Mouse (Mus musculus): ENCODE measurements at regions not wholly inside any gene's neighbourhood (a gene's known extent, or its start where the extent isn't known, plus 50 kb on each side); places are given as distances from the start of the nearest gene placed in this dataset.

- 84% methylated on average over 1 of the region's 1 CpGs for WGBS
Measured at GRCm38 (mm10) chr13:96220763-96221162, 88.4 kb upstream of the Sv2c start.

GRCm38 (mm10) chr13:96215496-96215895 is 83.1 kb upstream of the Sv2c start:
- 83% methylated on average over 4 of the region's 4 CpGs for WGBS
- H3K27me3 ChIP-seq (ENCODE audit: control insufficient read depth, insufficient read depth, low read length), result no peaks in the 10 kb centered on the region
- H3K27ac ChIP-seq (replicated peaks; ENCODE audit: low read depth, low read length), result no peak overlapping the region
- ATAC-seq (ENCODE audit: low FRiP score, low TSS enrichment), result no peak
- H3K4me3 ChIP-seq (replicated peaks; ENCODE audit: low read depth, low read length), result no peak overlapping the region
- no peak overlapping the region for H3K4me2 ChIP-seq (ENCODE audit: low read length)
- H3K4me1 ChIP-seq (ENCODE audit: control insufficient read depth, insufficient read depth, low read length), result no peaks in the 10 kb centered on the region
- H3K9ac ChIP-seq (replicated peaks; ENCODE audit: low read length), result no peak overlapping the region
- no peaks in the 10 kb centered on the region for H3K9me3 ChIP-seq (ENCODE audit: control insufficient read depth, low read length)
- no peaks in the 10 kb centered on the region for H3K36me3 ChIP-seq (ENCODE audit: control insufficient read depth, insufficient read depth, low read length)
- no peak for DNase-seq

More at GRCm38 (mm10) chr13:96220763-96221162, 88.4 kb upstream of the Sv2c start:
- Histone ChIP-seq H3K9me3 (ENCODE audit: control insufficient read depth, low read length) (no peaks in the 10 kb centered on the region), H3K4me1 (ENCODE audit: control insufficient read depth, insufficient read depth, low read length) (no peaks in the 10 kb centered on the region), H3K27ac (replicated peaks; ENCODE audit: low read depth, low read length) (no peak overlapping the region), H3K27me3 (ENCODE audit: control insufficient read depth, insufficient read depth, low read length) (no peaks in the 10 kb centered on the region), H3K4me2 (ENCODE audit: low read length) (no peak overlapping the region), H3K4me3 (replicated peaks; ENCODE audit: low read depth, low read length) (no peak overlapping the region), H3K36me3 (ENCODE audit: control insufficient read depth, insufficient read depth, low read length) (no peaks in the 10 kb centered on the region), H3K9ac (replicated peaks; ENCODE audit: low read length) (no peak overlapping the region)
- DNase-seq, result no peak
- ATAC-seq (ENCODE audit: low FRiP score, low TSS enrichment), result no peak

- 76% methylated on average over 6 of the region's 6 CpGs for WGBS
- Histone ChIP-seq H3K9ac (replicated peaks; ENCODE audit: low read length) (no peak overlapping the region), H3K4me3 (replicated peaks; ENCODE audit: low read depth, low read length) (no peak overlapping the region), H3K27me3 (ENCODE audit: control insufficient read depth, insufficient read depth, low read length) (no peaks in the 10 kb centered on the region), H3K36me3 (ENCODE audit: control insufficient read depth, insufficient read depth, low read length) (no peaks in the 10 kb centered on the region), H3K27ac (replicated peaks; ENCODE audit: low read depth, low read length) (no peak overlapping the region), H3K4me1 (ENCODE audit: control insufficient read depth, insufficient read depth, low read length) (no peaks in the 10 kb centered on the region), H3K9me3 (ENCODE audit: control insufficient read depth, low read length) (no peaks in the 10 kb centered on the region), H3K4me2 (ENCODE audit: low read length) (no peak overlapping the region)
- ATAC-seq (ENCODE audit: low FRiP score, low TSS enrichment), result no peak
- no peak for DNase-seq
Measured at GRCm38 (mm10) chr13:96215046-96215445, 82.7 kb upstream of the Sv2c start.

DNA sequence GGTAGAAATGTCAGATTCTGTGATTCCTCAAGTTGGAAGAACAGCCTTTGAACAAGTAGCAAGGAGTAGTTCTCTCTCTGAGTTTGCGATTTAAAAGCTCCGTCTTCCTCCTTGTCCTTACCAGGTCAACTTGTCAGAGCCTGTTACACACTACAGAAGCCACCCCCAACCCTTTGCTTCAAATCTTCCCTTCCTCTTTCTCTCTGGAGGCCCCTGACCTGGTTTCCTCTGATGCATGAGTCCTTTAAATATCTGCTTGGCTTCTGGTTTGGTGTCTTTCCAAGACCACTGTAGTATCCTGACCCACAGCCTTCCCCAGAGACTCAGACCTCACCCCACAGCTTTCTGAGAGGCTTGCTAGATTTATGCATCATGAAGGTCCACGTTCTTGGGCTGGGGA is 73.7 kb upstream of the Sv2c start:
- Histone ChIP-seq H3K27ac (replicated peaks; ENCODE audit: low read depth, low read length) (no peak overlapping the region), H3K27me3 (ENCODE audit: control insufficient read depth, insufficient read depth, low read length) (no peaks in the 10 kb centered on the region)
- 84% methylated on average over 3 of the region's 3 CpGs for WGBS

GRCm38 (mm10) chr13:96188618-96189017 is 56.2 kb upstream of the Sv2c start:
- DNase-seq (peak; percentile 47), ATAC-seq (ENCODE audit: low FRiP score, low TSS enrichment) (peak; percentile 62; the same call in 1 of the 2 replicates)
- H3K36me3 ChIP-seq (ENCODE audit: control insufficient read depth, insufficient read depth, low read length), result no peaks in the 10 kb centered on the region
- H3K27me3 ChIP-seq (ENCODE audit: control insufficient read depth, insufficient read depth, low read length), result no peaks in the 10 kb centered on the region
- H3K4me3 ChIP-seq (replicated peaks; ENCODE audit: low read depth, low read length), result no peak overlapping the region
- no peaks in the 10 kb centered on the region for H3K9me3 ChIP-seq (ENCODE audit: control insufficient read depth, low read length)
- WGBS, result 9% methylated on average over 4 of the region's 4 CpGs
- H3K4me2 ChIP-seq (ENCODE audit: low read length), result no peak overlapping the region
- no peak overlapping the region for H3K27ac ChIP-seq (replicated peaks; ENCODE audit: low read depth, low read length)
- H3K4me1 ChIP-seq (ENCODE audit: control insufficient read depth, insufficient read depth, low read length), result 0 out of 2 replicates have a peak, but pooled peaks cover 5% of the 10 kb centered on the region
- H3K9ac ChIP-seq (replicated peaks; ENCODE audit: low read length), result no peak overlapping the region

More for the DNA sequence above, 73.7 kb upstream of the Sv2c start:
- Histone ChIP-seq H3K4me1 (ENCODE audit: control insufficient read depth, insufficient read depth, low read length) (no peaks in the 10 kb centered on the region), H3K4me3 (replicated peaks; ENCODE audit: low read depth, low read length) (no peak overlapping the region), H3K4me2 (ENCODE audit: low read length) (no peak overlapping the region), H3K9ac (replicated peaks; ENCODE audit: low read length) (no peak overlapping the region), H3K36me3 (ENCODE audit: control insufficient read depth, insufficient read depth, low read length) (no peaks in the 10 kb centered on the region), H3K9me3 (ENCODE audit: control insufficient read depth, low read length) (no peaks in the 10 kb centered on the region)
- DNase-seq, result no peak
- ATAC-seq (ENCODE audit: low FRiP score, low TSS enrichment), result no peak
